Mouse (Mus musculus): ENCODE measurements at regions not wholly inside any gene's neighbourhood (a gene's known extent, or its start where the extent isn't known, plus 50 kb on each side); places are given as distances from the start of the nearest gene placed in this dataset.

- POLR2A ChIA-PET: no interaction called here
- H3K27me3 ChIP-seq: no peaks in the 10 kb centered on the region
- ATAC-seq (peak; percentile 73), DNase-seq (ENCODE audit: low read depth, low spot score) (peak; percentile 19)
- TF ChIP-seq CTCF (IDR thresholded peaks at IDR 0.05): no peak
- in situ Hi-C loops (cut with MboI; ENCODE audit: low pct_unique_long_range_greater_than_20kb): no loop called here
- CTCF ChIA-PET: interaction anchor here (1.5 kb wide), 1 partner anchor 24 kb away, joined by 5 read pairs; no protein-coding TSS in a partner anchor
Observed at GRCm38 (mm10) chr8:57705957-57706356, 53.1 kb upstream of the Galnt7 start.

- POLR2A ChIA-PET: no interaction called here
- H3K27me3 ChIP-seq: no peaks in the 10 kb centered on the region
- DNase-seq (ENCODE audit: low read depth, low spot score) (no peak), ATAC-seq (no peak)
- in situ Hi-C loops (cut with MboI; ENCODE audit: low pct_unique_long_range_greater_than_20kb): no loop called here
- CTCF ChIA-PET: no interaction called here
- no peak for TF ChIP-seq CTCF (IDR thresholded peaks at IDR 0.05)
Observed at GRCm38 (mm10) chr8:57704161-57704560, 51.3 kb upstream of the Galnt7 start.

- ATAC-seq: no peak
- ChIA-PET POLR2A (no interaction called here), CTCF (interaction anchor here (1.4 to 1.9 kb wide), 2 partner anchors 15 to 38 kb away, joined by 4 read pairs; no protein-coding TSS in a partner anchor)
- no peaks in the 10 kb centered on the region for H3K27me3 ChIP-seq
- in situ Hi-C loops (cut with MboI; ENCODE audit: low pct_unique_long_range_greater_than_20kb): no loop called here
- TF ChIP-seq CTCF (IDR thresholded peaks at IDR 0.05): no peak
- no peak for DNase-seq (ENCODE audit: low read depth, low spot score)
Observed at GRCm38 (mm10) chr8:57702407-57703113, 49.7 kb upstream of the Galnt7 start.
